Mouse (Mus musculus): ENCODE results near the gene Cfap97d2.

GRCm38 (mm10) chr8:13684131-13684530, 21.6 kb upstream of the Cfap97d2 start:
- no peak for TF ChIP-seq MYC (IDR thresholded peaks at IDR 0.05; ENCODE audit: low read depth, low read length)
- TF ChIP-seq EP300 (IDR thresholded peaks at IDR 0.05; ENCODE audit: low read depth in 1 of 2, low read length in 2 of 2), result no peak

Measured in MEL (cell line).